Mouse (Mus musculus): ENCODE results near the gene Gm42742.

Gene Gm42742

DNA sequence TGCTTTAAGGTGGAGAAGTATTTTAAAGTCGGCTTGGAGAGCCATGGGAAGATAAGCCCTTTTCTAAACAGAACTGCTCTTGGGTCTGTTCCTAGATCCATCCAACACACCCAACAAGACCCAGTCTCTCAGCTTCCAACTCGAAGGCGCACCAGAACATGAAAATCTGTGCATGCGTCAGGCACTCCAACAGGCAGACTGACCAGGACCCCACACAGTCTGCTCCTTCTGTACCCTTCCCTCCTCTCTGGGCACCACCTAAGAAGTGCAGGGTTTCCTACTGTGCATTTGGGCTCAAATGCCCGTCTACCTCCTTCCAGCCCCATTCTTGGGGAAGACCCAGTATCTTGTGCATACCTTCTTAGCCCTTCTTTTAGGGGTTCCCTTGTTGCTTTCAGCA, 406 bp downstream of the Gm42742 start:
- no peak for DNase-seq (ENCODE audit: low spot score in 2 of 2)

- DNase-seq (ENCODE audit: low spot score in 2 of 2): peak in 1 of 2 experiments; percentile 34
Observed at GRCm38 (mm10) chr7:127020031-127020430, 866 bp downstream of the Gm42742 start.

GRCm38 (mm10) chr7:127019306-127019960, 1.5 kb downstream of the Gm42742 start:
- peak in 1 of 2 experiments; percentile 13 for DNase-seq (ENCODE audit: low spot score in 2 of 2)

- DNase-seq (ENCODE audit: low spot score in 2 of 2): peak in 1 of 2 experiments; percentile 13
Observed at GRCm38 (mm10) chr7:127018416-127019305, 2.2 kb downstream of the Gm42742 start.

DNA sequence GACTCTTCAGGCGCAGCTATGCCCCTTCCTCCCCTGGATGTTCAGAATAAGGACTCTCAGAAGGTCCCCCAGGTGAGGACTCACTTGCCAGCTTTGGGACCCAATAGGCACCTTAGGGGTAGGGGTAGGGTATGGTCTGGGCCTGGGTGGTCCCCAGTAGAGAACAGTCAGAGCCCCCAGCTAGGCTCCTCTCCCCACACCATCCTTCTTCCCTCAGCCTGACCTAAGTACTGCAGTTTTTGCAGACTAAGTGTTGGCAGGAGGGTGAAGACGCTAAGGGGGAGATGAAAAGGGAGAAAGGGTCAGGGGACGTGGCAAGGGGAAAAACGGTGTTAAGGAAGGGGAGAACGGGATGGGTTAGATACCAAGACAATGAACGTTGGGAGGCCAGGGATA, 2.9 kb downstream of the Gm42742 start:
- peak in 1 of 2 experiments; percentile 9 for DNase-seq (ENCODE audit: low spot score in 2 of 2)

- peak; percentile 94 to 96 for DNase-seq (ENCODE audit: low spot score in 2 of 2)
Observed at GRCm38 (mm10) chr7:127016971-127017949, 3.6 kb downstream of the Gm42742 start, which contains the start of gene Pagr1a. Gene Pagr1a (minus strand): TSS chr7:127017352.

- peak in 1 of 2 experiments; percentile 45 for DNase-seq (ENCODE audit: low spot score in 2 of 2)
Observed at GRCm38 (mm10) chr7:127016486-127016938, 4.4 kb downstream of the Gm42742 start.

DNA sequence TGATC, 4.6 kb downstream of the Gm42742 start, which contains the start of gene Pagr1b:
Gene Pagr1b (minus strand): TSS at position 4 of the 5 bp plus-strand sequence.
- DNase-seq (ENCODE audit: low spot score in 2 of 2): no peak

DNA sequence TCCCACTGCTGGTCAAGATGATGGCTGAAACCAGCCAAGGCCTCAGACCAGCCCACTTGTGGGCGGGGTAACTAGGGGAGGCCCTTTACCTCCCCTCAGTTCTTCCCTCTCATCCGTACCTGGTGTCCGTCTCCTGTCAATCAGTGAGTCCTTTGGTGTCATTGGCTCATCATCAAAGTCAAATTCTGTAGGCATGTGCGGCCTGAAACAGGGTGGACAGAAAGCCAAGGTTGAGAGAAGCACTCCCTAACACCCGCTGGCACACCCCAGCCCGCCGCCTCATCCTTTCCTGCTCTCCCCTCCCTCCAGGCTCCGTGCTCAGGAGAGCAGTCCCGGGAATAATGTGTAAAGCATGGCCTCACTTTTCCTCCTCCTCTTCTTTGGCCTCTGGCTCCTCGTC, 4.8 kb downstream of the Gm42742 start:
- DNase-seq (ENCODE audit: low spot score in 2 of 2): no peak

DNA sequence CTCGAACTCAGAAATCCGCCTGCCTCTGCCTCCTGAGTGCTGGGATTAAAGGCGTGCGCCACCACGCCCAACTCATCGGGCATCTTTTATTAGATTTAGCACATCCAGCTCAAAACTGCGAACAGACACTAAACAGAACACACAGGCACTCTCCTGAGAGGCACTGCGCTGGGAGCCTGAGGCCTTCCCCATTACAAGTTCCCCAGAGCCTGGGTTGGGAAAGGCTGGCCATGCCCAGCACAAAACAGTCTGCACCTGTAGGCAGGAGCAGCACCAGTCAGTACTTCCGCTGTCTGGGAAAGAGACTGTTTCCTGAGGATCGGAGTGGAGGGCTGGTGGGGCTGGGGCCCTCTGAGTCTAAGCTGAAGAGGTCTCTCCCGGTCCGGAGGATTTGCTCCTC, 5.9 kb downstream of the Gm42742 start:
- DNase-seq (ENCODE audit: low spot score in 2 of 2): no peak

- peak in 1 of 2 experiments; percentile 34 for DNase-seq (ENCODE audit: low spot score in 2 of 2)
Observed at GRCm38 (mm10) chr7:127014320-127014719, 6.6 kb downstream of the Gm42742 start, which contains the start of gene Mvp. Gene Mvp (minus strand): TSS chr7:127014621.

GRCm38 (mm10) chr7:127013385-127013784, 7.5 kb downstream of the Gm42742 start:
- no peak for DNase-seq (ENCODE audit: low spot score in 2 of 2)

- no peak for DNase-seq (ENCODE audit: low spot score in 2 of 2)
Observed at GRCm38 (mm10) chr7:127012845-127013244, 8.1 kb downstream of the Gm42742 start.

- DNase-seq (ENCODE audit: low spot score in 2 of 2): no peak
Observed at GRCm38 (mm10) chr7:127012374-127012773, 8.5 kb downstream of the Gm42742 start.

- no peak for DNase-seq (ENCODE audit: low spot score in 2 of 2)
Observed at GRCm38 (mm10) chr7:127011717-127012116, 9.2 kb downstream of the Gm42742 start.

DNA sequence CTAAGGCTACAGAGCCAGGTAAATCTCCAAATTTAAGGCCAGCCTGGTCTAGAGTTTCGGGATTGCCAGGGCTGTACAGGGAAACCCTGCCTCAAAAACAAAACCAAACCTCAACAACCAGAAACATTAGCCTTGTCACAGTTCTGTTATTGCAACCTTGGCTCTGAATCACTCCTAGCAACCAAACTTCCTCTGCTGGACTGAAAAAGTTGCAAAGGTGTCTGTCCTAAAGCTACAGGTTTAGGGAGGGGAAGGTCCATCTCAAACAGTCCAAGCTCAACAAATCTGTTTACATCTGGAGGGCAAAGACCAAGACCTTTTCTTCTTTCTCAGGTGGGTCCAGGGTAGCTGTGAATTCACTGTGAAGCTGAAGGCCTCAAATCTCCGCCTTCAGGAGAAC, 9.8 kb downstream of the Gm42742 start:
- DNase-seq (ENCODE audit: low spot score in 2 of 2): no peak

GRCm38 (mm10) chr7:127009307-127010085, 11.4 kb downstream of the Gm42742 start:
- DNase-seq (ENCODE audit: low spot score in 2 of 2): no peak

DNA sequence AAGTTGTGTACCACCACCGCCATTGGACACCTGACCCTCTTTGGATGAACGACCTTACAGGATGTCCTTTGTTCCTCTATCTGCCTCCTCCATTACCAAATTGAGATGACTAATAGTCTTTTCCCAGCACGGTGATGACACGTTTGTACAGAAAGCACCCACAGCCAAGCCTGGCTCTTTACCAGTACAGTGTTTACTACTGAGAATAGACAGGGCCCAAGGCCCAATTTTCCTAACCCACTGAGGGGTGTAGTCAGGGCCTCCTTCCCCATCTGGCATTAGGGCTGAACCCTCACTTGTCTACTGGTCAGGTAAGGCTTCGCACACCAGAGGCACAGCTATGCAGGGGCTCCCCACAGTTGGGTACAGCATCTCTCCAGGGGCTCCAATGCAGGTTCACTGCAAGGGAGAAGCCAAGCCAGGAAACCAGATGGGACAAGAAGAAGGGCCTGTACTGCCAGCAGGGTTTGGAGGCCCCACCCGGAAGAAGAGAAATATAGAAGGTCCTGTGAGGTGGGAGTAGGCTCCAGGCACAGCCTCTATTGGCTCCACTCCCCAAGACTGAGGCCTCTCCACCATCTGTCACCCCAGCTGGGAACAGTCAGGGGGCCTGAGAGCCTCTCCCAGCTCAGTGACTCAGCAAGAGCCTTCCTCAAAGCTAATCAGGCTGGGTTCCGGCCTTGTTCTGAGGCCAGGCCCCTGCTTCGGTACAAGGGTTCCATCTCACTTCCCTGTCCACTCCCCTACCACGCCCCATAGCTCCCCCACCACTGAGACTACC, 12.5 kb downstream of the Gm42742 start:
- peak in 1 of 2 experiments; percentile 57 for DNase-seq (ENCODE audit: low spot score in 2 of 2)

DNA sequence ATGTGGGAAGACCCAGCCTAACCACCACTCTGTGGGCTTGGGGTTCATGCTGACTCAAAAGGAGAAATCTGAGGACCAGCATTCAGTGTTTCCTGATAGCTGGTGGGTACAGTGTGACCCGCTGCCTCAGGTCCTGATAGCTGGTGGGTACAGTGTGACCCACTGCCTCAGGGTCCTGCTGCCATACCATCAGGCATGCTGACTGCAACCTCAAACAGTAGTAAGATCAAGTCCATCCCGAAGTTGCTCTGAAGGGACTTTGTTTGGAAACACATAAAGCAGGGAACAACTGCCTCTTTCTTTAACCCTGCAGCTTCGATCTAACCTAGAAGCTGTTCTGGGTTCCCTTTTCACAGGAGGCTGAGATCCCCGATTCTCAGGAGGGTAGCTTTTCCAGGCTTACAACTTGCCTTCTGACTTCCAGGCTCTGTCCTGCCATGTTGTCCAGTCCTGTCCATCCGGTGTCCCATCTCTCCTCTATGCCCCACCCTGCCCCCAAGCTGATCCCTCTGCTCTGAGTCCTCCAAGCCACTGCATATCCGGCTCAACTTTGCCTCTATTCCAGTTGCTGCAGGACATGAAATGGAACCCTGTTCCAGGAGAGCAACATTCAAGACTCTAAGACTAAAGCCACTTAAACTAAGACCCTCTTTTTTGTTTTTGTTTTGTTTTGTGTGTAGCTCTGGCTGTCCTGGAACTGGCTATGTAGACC, 13.4 kb downstream of the Gm42742 start:
- DNase-seq (ENCODE audit: low spot score in 2 of 2): no peak

Data from frontal cortex, postnatal 10 days (tissue).